Mouse (Mus musculus) bone marrow, adult 2 months (tissue): ENCODE measurements at regions not wholly inside any gene's neighbourhood (a gene's known extent, or its start where the extent isn't known, plus 50 kb on each side); places are given as distances from the start of the nearest gene placed in this dataset.

Source experiments
- CTCF ChIP-seq: fragments of 200-500 bp; IDR thresholded peaks from 2 replicates; pipeline ENCODE4 v1.5.1; 2011; ENCODE audit warnings: low read length, control low read depth; ENCODE audit not compliant: control insufficient read depth, insufficient read depth
- POLR2A ChIP-seq: fragments of 200-500 bp; IDR thresholded peaks from 2 replicates; pipeline ENCODE4 v1.6.1; 2011; ENCODE audit warnings: low read depth, mild to moderate bottlenecking, control low read depth, low read length, borderline replicate concordance; ENCODE audit not compliant: control insufficient read depth

DNA sequence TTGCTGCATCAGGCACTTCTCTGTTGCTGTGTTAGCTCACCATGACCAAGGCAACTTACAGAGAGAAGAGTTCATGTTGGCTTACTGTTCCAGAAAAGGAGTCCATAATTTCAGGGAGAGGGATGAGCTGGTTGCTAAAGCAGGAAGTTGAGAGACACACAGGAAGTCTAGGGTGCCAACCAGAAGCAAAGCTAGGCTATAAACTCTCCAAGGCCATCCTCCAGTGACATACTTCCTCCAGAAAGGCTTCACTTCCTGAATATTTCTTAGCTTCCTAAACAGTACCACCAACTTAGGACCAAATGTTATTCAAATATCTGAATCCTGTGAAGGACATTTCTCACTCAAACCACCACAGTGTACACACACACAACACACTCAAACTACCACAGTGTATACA, 2010.6 kb downstream of the A830018L16Rik start:
- no peak for TF ChIP-seq CTCF
- TF ChIP-seq POLR2A, result no peak
